Mouse (Mus musculus): Measurements from ENCODE around the gene Mpig6b. TPM values are rescaled to one million over a fixed set of nuclear protein-coding genes. Genes with fewer than 3 reads are reported as not detected.
"Not testable (repeated sequence)": the region's sequence is repeated elsewhere in the genome, so short reads cannot be mapped to it uniquely, and the experiment has no call there.

The Mpig6b gene
- polyA plus RNA-seq, 1 experiment: 0.25 TPM

GRCm38 (mm10) chr17:35043794-35044193, 22.2 kb downstream of the Mpig6b start:
- 91% methylated on average over 4 of the region's 4 CpGs for WGBS

GRCm38 (mm10) chr17:35039121-35039873, 26.7 kb downstream of the Mpig6b start:
- H3K4me3 ChIP-seq (replicated peaks; ENCODE audit: insufficient read depth, low read depth, low read length): no peak overlapping the region
- no peaks in the 10 kb centered on the region for H3K27me3 ChIP-seq (ENCODE audit: control insufficient read depth, insufficient read depth, low read length)
- TF ChIP-seq POLR2A (IDR thresholded peaks at IDR 0.05; ENCODE audit: borderline replicate concordance, insufficient read depth, low read length): no peak
- no peak for TF ChIP-seq CTCF (IDR thresholded peaks at IDR 0.05; ENCODE audit: borderline replicate concordance, insufficient read depth, low read depth, low read length)
- 81% methylated on average over 11 of the region's 11 CpGs for WGBS
- H3K4me1 ChIP-seq (ENCODE audit: control insufficient read depth, insufficient read depth, low read length): no peaks in the 10 kb centered on the region
- DNase-seq: no peak
- no peak overlapping the region for H3K27ac ChIP-seq (ENCODE audit: insufficient read depth, low read length)

More at GRCm38 (mm10) chr17:35043794-35044193, 22.2 kb downstream of the Mpig6b start:
- H3K4me3 ChIP-seq (replicated peaks; ENCODE audit: insufficient read depth, low read depth, low read length): no peak overlapping the region
- no peaks in the 10 kb centered on the region for H3K27me3 ChIP-seq (ENCODE audit: control insufficient read depth, insufficient read depth, low read length)
- TF ChIP-seq POLR2A (IDR thresholded peaks at IDR 0.05; ENCODE audit: borderline replicate concordance, insufficient read depth, low read length): no peak
- no peak for TF ChIP-seq CTCF (IDR thresholded peaks at IDR 0.05; ENCODE audit: borderline replicate concordance, insufficient read depth, low read depth, low read length)
- H3K4me1 ChIP-seq (ENCODE audit: control insufficient read depth, insufficient read depth, low read length): no peaks in the 10 kb centered on the region
- DNase-seq: no peak
- no peak overlapping the region for H3K27ac ChIP-seq (ENCODE audit: insufficient read depth, low read length)

DNA sequence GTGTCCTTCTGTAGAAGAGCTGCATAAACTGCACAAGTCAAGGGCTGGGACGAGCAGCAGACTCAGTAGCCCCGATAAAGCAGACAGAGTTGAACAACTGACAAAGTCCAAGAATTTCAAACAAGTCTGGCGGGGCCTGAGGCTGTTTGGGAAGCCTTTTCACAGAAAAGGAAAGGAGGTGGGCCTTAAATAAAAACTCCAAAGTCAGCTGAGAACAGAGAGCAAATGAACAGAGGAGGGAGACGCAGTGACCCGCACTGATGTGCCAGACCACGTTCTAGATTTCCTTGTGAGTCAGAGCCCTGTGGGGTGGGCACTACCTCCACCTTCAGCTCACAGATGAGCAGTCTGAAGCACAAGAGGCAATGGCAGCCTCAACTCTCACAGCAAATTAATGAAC, 31.1 kb downstream of the Mpig6b start:
- no peaks in the 10 kb centered on the region for H3K27me3 ChIP-seq (ENCODE audit: control insufficient read depth, insufficient read depth, low read length)
- no peak overlapping the region for H3K27ac ChIP-seq (ENCODE audit: insufficient read depth, low read length)
- 85% methylated on average over 6 of the region's 6 CpGs for WGBS
- TF ChIP-seq CTCF (IDR thresholded peaks at IDR 0.05; ENCODE audit: borderline replicate concordance, insufficient read depth, low read depth, low read length) (no peak), POLR2A (IDR thresholded peaks at IDR 0.05; ENCODE audit: borderline replicate concordance, insufficient read depth, low read length) (no peak)
- H3K4me3 ChIP-seq (replicated peaks; ENCODE audit: insufficient read depth, low read depth, low read length): no peak overlapping the region
- H3K4me1 ChIP-seq (ENCODE audit: control insufficient read depth, insufficient read depth, low read length): no peaks in the 10 kb centered on the region
- no peak for DNase-seq

GRCm38 (mm10) chr17:35033703-35034102, 32.3 kb downstream of the Mpig6b start:
- not testable (repeated sequence) for H3K4me1 ChIP-seq (ENCODE audit: control insufficient read depth, insufficient read depth, low read length); H3K4me3 ChIP-seq (replicated peaks; ENCODE audit: insufficient read depth, low read depth, low read length); H3K27me3 ChIP-seq (ENCODE audit: control insufficient read depth, insufficient read depth, low read length); H3K27ac ChIP-seq (ENCODE audit: insufficient read depth, low read length); DNase-seq
- WGBS: 76% methylated on average over 1 of the region's 1 CpGs

DNA sequence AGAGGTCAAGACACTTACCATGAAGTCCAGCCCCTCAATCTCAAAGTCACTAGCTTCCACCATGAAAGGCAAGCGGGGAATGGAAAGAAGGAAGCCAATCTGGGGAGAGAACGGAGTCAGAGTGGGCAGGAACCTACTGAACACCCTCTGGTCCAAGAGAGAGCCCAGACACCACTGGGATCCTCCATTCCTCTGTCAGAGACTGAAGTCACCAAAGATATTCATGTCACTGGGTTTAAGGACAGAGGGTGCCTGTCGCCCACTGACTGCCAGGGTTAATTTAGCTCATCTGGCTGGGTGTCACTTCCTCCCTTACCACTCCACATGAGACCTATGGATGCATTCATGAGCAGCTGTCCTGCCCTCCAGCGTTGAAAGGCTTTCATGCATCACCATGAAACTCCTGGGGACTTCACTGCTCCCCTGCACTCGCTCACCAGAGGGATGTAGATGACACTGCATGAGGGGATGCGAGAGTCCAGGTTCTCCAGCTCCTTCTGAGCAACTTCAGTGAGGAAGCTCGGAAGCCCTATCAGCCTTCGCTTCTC, 33.6 kb downstream of the Mpig6b start:
- no peak overlapping the region for H3K4me3 ChIP-seq (replicated peaks; ENCODE audit: insufficient read depth, low read depth, low read length)
- WGBS: 69% methylated on average over 8 of the region's 8 CpGs
- no peaks in the 10 kb centered on the region; the same call in 1 of the 2 replicates for H3K4me1 ChIP-seq (ENCODE audit: control insufficient read depth, insufficient read depth, low read length)
- DNase-seq: no peak
- no peak overlapping the region for H3K27ac ChIP-seq (ENCODE audit: insufficient read depth, low read length)
- TF ChIP-seq POLR2A (IDR thresholded peaks at IDR 0.05; ENCODE audit: borderline replicate concordance, insufficient read depth, low read length) (no peak), CTCF (IDR thresholded peaks at IDR 0.05; ENCODE audit: borderline replicate concordance, insufficient read depth, low read depth, low read length) (no peak)
- no peaks in the 10 kb centered on the region for H3K27me3 ChIP-seq (ENCODE audit: control insufficient read depth, insufficient read depth, low read length)

- DNase-seq: no peak
- 92% methylated on average over 7 of the region's 7 CpGs for WGBS
These were observed 34.1 kb downstream of the Mpig6b start for GRCm38 (mm10) chr17:35031880-35032279.

GRCm38 (mm10) chr17:35031272-35031671, 34.7 kb downstream of the Mpig6b start:
- Histone ChIP-seq H3K4me1 (ENCODE audit: control insufficient read depth, insufficient read depth, low read length) (no peaks in the 10 kb centered on the region; the same call in 1 of the 2 replicates), H3K4me3 (replicated peaks; ENCODE audit: insufficient read depth, low read depth, low read length) (no peak overlapping the region), H3K27me3 (ENCODE audit: control insufficient read depth, insufficient read depth, low read length) (no peaks in the 10 kb centered on the region), H3K27ac (ENCODE audit: insufficient read depth, low read length) (no peak overlapping the region)
- WGBS: 25% methylated on average over 11 of the region's 11 CpGs
- no peak for DNase-seq
- TF ChIP-seq CTCF (IDR thresholded peaks at IDR 0.05; ENCODE audit: borderline replicate concordance, insufficient read depth, low read depth, low read length): no peak
- TF ChIP-seq POLR2A (IDR thresholded peaks at IDR 0.05; ENCODE audit: borderline replicate concordance, insufficient read depth, low read length): no peak

More at GRCm38 (mm10) chr17:35031880-35032279, 34.1 kb downstream of the Mpig6b start:
- Histone ChIP-seq H3K27ac (ENCODE audit: insufficient read depth, low read length) (no peak overlapping the region), H3K4me3 (replicated peaks; ENCODE audit: insufficient read depth, low read depth, low read length) (no peak overlapping the region), H3K27me3 (ENCODE audit: control insufficient read depth, insufficient read depth, low read length) (no peaks in the 10 kb centered on the region), H3K4me1 (ENCODE audit: control insufficient read depth, insufficient read depth, low read length) (no peaks in the 10 kb centered on the region; the same call in 1 of the 2 replicates)
- no peak for TF ChIP-seq POLR2A (IDR thresholded peaks at IDR 0.05; ENCODE audit: borderline replicate concordance, insufficient read depth, low read length)
- no peak for TF ChIP-seq CTCF (IDR thresholded peaks at IDR 0.05; ENCODE audit: borderline replicate concordance, insufficient read depth, low read depth, low read length)

Data from cerebellum, adult 2 months (tissue).